Mouse (Mus musculus): ENCODE results near the gene Ccnd3. TPM values are rescaled to one million over a fixed set of nuclear protein-coding genes. Genes with fewer than 3 reads are reported as not detected.
A peak's percentile ranks its signal among the peaks of the same experiment; 100 is the strongest.

Gene Ccnd3
- polyA plus RNA-seq, 1 experiment from 2014 or later: 355 TPM

DNA sequence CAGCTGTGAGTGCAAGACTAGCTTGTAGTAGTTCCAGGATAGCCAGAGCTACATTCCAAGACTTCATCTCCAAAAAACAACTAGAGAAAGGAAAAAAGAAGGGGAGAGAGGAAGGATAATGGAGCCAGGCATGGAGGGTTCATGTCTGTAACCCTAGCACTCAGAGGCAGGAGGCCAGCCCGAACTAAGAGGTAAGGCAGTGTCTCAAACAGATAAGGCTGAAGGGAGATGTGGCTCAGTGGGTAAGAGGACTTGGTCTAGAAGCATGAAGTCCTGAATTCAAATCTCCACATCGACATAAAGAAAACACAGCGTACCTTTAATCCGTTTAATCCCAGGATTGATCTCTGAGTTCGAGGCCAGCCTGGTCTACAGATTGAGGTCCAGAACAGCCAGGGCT, 27.5 kb downstream of the Ccnd3 start:
- Histone ChIP-seq H3K27ac (no peak overlapping the region), H3K4me2 (replicated peaks) (no peak overlapping the region), H3K9me3 (no peaks in the 10 kb centered on the region), H3K4me3 (no peak overlapping the region), H3K27me3 (no peaks in the 10 kb centered on the region), H3K4me1 (peaks cover 11% of the 10 kb centered on the region), H3K9ac (no peak overlapping the region), H3K36me3 (no peaks in the 10 kb centered on the region)
- no peak for ATAC-seq (ENCODE audit: insufficient number of reproducible peaks, insufficient read depth, low FRiP score, low TSS enrichment)
- WGBS: 92% methylated on average over 5 of the region's 5 CpGs

DNA sequence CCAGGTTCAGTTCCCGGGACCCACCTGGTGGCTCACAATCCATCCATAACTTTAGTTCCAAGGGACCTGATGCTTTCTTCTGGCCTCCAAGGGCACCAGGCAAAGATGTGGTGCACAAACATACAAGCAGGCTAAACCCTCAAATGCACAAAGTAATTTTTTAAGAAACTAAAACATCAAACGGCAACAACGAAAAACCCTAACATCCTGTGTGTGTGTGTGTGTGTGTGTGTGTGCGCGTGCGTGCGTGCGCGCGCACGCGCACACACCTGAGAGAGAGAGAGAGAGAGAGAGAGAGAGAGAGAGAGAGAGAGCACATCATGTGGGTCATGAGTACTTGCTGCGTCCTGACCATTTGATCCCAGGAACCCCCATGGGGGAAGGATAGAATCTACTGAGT, 28.8 kb downstream of the Ccnd3 start:
- Histone ChIP-seq H3K36me3 (no peaks in the 10 kb centered on the region), H3K9ac (no peak overlapping the region), H3K4me3 (no peak overlapping the region), H3K4me2 (replicated peaks) (no peak overlapping the region), H3K27ac (no peak overlapping the region), H3K9me3 (no peaks in the 10 kb centered on the region), H3K4me1 (no peaks in the 10 kb centered on the region), H3K27me3 (no peaks in the 10 kb centered on the region)
- no peak for ATAC-seq (ENCODE audit: insufficient number of reproducible peaks, insufficient read depth, low FRiP score, low TSS enrichment)
- 94% methylated on average over 13 of the region's 13 CpGs for WGBS

DNA sequence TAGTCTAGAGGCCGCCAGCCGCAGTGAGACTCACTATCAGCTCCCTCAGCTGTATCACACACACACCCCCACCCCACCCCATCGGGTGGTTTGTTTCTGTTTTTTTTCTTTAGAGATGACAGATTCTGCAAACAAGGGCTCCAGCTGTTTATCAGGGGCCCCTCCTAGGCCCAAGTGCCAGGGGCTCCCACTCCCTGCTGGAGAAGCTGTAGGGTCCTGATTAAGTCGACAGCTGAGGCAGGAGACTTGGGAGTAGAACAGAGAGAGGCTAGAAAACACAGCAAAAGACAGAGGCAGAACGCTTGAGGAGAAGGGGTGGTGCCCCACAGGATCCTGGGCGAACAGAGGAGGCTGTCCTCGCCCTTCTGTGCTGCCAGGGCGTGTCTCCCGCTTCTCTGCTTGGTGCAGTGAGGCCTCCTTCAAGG, 31.0 kb downstream of the Ccnd3 start:
- Histone ChIP-seq H3K27ac (0 out of 2 replicates have a peak overlapping the region, but pooled peaks have one; percentile 3), H3K4me3 (no peak overlapping the region), H3K9ac (no peak overlapping the region), H3K4me1 (no peaks in the 10 kb centered on the region), H3K4me2 (replicated peaks) (no peak overlapping the region), H3K9me3 (no peaks in the 10 kb centered on the region), H3K36me3 (no peaks in the 10 kb centered on the region), H3K27me3 (no peaks in the 10 kb centered on the region)
- no peak for ATAC-seq (ENCODE audit: insufficient number of reproducible peaks, insufficient read depth, low FRiP score, low TSS enrichment)
- 80% methylated on average over 9 of the region's 9 CpGs for WGBS

DNA sequence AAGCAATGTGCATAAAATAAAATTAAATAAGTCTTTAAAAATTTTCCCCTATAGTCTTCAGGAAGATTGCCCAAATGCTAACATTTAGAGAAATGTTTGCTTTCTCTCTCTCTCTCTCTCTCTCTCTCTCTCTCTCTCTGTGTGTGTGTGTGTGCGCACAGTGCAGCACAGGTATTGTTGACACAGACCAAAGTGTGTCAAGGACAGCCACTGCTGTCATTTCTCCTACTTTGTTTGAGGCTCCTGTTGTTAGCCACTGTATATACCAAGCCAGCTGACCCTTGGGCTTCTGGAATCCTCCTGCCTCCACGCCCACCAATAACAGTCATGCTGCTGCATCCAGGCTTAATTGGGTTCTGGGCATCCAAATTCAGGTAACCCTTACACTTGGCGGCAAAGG, 33.2 kb downstream of the Ccnd3 start:
- H3K27me3 ChIP-seq: no peaks in the 10 kb centered on the region
- no peaks in the 10 kb centered on the region for H3K36me3 ChIP-seq
- no peaks in the 10 kb centered on the region for H3K9me3 ChIP-seq
- no peak overlapping the region for H3K27ac ChIP-seq
- no peak for ATAC-seq (ENCODE audit: insufficient number of reproducible peaks, insufficient read depth, low FRiP score, low TSS enrichment)
- H3K4me2 ChIP-seq (replicated peaks): no peak overlapping the region
- no peak overlapping the region for H3K4me3 ChIP-seq
- WGBS: 84% methylated on average over 3 of the region's 3 CpGs
- H3K9ac ChIP-seq: no peak overlapping the region
- H3K4me1 ChIP-seq: peaks cover 12% of the 10 kb centered on the region

DNA sequence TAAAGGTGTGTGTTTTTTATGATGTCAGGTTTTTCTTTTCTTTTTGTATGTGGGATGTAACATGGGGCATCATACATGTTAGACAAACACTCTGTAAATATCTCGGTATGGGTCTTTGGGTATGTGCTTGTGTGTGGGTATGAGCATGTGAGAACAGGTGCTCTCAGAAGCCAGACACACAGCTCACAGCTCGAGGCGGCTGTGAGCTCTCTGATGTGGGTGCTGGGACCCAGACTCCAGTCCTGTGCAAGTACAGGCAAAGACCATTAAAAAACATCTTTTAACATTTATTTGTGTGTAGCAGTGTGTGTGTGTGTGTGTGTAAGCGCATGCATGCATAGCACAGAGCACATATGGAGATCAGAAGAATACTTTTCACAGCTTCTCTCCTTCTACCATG, 34.3 kb downstream of the Ccnd3 start:
- Histone ChIP-seq H3K9ac (no peak overlapping the region), H3K4me3 (no peak overlapping the region), H3K27ac (no peak overlapping the region), H3K4me1 (peaks cover 12% of the 10 kb centered on the region), H3K27me3 (no peaks in the 10 kb centered on the region), H3K9me3 (no peaks in the 10 kb centered on the region), H3K36me3 (no peaks in the 10 kb centered on the region), H3K4me2 (replicated peaks) (no peak overlapping the region)
- ATAC-seq (ENCODE audit: insufficient number of reproducible peaks, insufficient read depth, low FRiP score, low TSS enrichment): no peak
- WGBS: 96% methylated on average over 4 of the region's 4 CpGs

DNA sequence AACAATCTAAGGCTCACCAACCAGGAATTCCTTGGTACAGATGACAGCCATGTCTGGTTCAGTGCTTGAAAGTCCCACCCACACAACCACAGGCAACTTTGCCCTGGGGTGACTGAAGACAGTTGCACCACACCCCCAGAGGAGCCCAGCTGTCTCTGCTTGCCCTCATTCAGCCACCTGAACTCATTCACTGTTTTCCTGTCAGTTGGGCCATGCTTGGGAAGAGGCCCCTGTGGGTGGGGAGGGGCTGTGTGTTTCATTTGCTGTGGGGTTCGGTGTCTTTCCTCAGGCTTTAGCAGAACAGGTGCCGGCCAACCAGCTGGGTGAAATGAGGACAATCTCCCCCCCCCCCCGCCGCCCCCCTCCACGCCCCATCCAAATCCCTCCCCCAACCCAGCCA, 37.2 kb downstream of the Ccnd3 start:
- H3K9me3 ChIP-seq: no peaks in the 10 kb centered on the region
- no peaks in the 10 kb centered on the region for H3K36me3 ChIP-seq
- peaks cover 12% of the 10 kb centered on the region for H3K4me1 ChIP-seq
- H3K4me2 ChIP-seq (replicated peaks): no peak overlapping the region
- H3K27ac ChIP-seq: no peak overlapping the region
- ATAC-seq (ENCODE audit: insufficient number of reproducible peaks, insufficient read depth, low FRiP score, low TSS enrichment): 0 out of 2 replicates have a peak, but pooled peaks have one; percentile 62
- no peaks in the 10 kb centered on the region for H3K27me3 ChIP-seq
- no peak overlapping the region for H3K9ac ChIP-seq
- no peak overlapping the region for H3K4me3 ChIP-seq
- WGBS: 81% methylated on average over 5 of the region's 5 CpGs

DNA sequence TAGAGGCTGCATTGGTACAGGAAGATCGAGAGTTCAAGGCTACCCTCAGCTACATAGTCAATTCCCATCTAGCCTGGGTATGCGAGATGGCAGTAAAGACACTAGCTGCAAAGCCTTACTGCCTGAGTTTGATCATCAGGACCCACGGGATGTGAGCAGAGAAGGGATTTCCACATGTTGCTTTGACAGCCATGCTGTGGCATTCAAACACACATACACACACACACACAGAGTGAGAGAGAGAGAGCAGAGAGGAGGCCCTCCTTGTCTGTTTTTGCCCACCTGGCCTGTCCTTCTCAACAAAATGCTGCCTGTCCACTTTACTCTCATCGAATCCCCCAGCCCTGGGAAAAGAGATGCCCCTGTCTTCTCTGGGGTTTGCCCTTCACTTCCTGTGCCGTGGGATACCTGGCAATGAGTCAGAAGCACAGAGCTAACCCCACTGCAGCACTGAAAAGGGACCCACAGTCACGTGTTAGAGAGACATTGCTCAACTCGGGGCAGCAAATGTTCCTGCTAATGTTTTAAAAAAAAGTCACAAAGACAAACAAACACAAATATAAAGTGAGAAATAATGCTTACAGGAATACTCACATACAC, 38.3 kb downstream of the Ccnd3 start:
- H3K4me1 ChIP-seq: peaks cover 12% of the 10 kb centered on the region
- no peak overlapping the region for H3K4me2 ChIP-seq (replicated peaks)
- no peak overlapping the region for H3K9ac ChIP-seq
- no peaks in the 10 kb centered on the region for H3K27me3 ChIP-seq
- H3K27ac ChIP-seq: no peak overlapping the region
- no peaks in the 10 kb centered on the region for H3K36me3 ChIP-seq
- no peak for ATAC-seq (ENCODE audit: insufficient number of reproducible peaks, insufficient read depth, low FRiP score, low TSS enrichment)
- no peaks in the 10 kb centered on the region for H3K9me3 ChIP-seq
- 69% methylated on average over 7 of the region's 7 CpGs for WGBS
- no peak overlapping the region for H3K4me3 ChIP-seq

DNA sequence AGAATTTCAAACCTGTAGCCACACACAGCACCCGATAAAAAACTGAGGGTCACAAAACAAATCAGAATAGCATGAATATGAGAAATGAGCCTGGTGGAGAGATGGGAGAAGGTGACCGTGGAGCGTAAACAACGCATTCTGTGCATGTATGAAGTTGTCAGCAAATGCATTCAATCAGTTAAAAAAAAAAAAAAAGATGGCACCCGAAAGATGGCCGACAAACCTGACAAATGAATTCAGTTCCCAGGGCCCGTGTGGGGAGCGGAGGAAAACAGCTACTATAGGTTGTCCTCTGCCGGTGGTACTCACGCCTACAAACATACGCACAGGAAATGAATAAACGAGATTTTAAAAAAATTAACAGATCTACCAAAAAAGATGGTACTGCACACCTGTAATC, 40.3 kb downstream of the Ccnd3 start:
- Histone ChIP-seq H3K9ac (no peak overlapping the region), H3K27me3 (no peaks in the 10 kb centered on the region), H3K36me3 (no peaks in the 10 kb centered on the region), H3K27ac (no peak overlapping the region), H3K4me2 (replicated peaks) (no peak overlapping the region), H3K4me3 (no peak overlapping the region), H3K9me3 (no peaks in the 10 kb centered on the region), H3K4me1 (peaks cover 12% of the 10 kb centered on the region)
- 86% methylated on average over 12 of the region's 12 CpGs for WGBS
- no peak for ATAC-seq (ENCODE audit: insufficient number of reproducible peaks, insufficient read depth, low FRiP score, low TSS enrichment)

DNA sequence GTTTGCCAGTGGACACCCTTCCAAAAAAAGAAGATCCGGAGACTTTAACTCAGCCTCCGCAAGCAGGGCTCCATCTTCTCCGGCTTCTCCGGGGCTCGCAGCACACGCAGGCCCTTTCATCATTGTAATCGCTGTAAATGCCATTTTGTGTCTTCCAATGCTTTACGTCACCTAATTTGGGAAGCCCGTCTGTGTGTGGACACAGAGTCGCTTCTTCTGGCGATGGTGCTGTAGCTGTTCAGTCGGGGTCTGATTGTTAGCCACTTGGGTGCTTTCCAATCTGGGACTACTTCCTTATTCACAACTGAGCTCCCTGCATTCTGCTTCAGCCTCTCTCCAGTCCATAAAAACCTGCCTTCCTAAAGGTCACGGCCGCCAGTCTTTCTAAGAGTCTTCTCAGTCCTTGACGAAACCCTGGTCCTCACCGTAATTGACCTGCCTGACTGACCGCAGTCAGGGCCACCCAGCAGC, 41.0 kb downstream of the Ccnd3 start:
- no peak overlapping the region for H3K4me3 ChIP-seq
- 88% methylated on average over 17 of the region's 17 CpGs for WGBS
- no peaks in the 10 kb centered on the region for H3K27me3 ChIP-seq
- no peak overlapping the region for H3K27ac ChIP-seq
- no peak for ATAC-seq (ENCODE audit: insufficient number of reproducible peaks, insufficient read depth, low FRiP score, low TSS enrichment)
- peaks cover 12% of the 10 kb centered on the region for H3K4me1 ChIP-seq
- H3K36me3 ChIP-seq: no peaks in the 10 kb centered on the region
- no peak overlapping the region for H3K9ac ChIP-seq
- no peaks in the 10 kb centered on the region for H3K9me3 ChIP-seq
- H3K4me2 ChIP-seq (replicated peaks): no peak overlapping the region

DNA sequence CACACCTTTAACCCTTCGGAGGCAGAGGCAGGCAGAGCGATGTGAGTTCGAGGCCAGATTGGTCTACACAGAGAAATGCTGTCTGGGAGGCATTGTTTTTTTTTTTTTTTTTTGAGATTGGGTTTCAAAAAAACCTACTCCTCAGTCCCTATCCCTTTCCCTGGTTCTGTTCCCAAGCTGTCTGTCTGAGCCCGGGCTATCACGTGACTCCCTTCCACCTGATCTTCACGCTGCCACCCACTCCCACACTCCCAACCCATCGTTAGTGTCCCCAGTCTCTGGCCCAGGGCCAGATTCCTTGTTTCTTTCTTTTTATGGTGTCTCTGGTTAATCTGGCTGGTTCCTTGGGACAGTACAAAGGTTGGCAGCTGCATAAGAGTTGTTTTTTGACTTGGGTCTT, 46.2 kb downstream of the Ccnd3 start:
- Histone ChIP-seq H3K4me1 (no peaks in the 10 kb centered on the region), H3K9me3 (no peaks in the 10 kb centered on the region), H3K4me3 (no peak overlapping the region), H3K9ac (no peak overlapping the region), H3K27me3 (no peaks in the 10 kb centered on the region), H3K4me2 (replicated peaks) (no peak overlapping the region), H3K36me3 (no peaks in the 10 kb centered on the region), H3K27ac (no peak overlapping the region)
- 78% methylated on average over 7 of the region's 7 CpGs for WGBS
- ATAC-seq (ENCODE audit: insufficient number of reproducible peaks, insufficient read depth, low FRiP score, low TSS enrichment): no peak

DNA sequence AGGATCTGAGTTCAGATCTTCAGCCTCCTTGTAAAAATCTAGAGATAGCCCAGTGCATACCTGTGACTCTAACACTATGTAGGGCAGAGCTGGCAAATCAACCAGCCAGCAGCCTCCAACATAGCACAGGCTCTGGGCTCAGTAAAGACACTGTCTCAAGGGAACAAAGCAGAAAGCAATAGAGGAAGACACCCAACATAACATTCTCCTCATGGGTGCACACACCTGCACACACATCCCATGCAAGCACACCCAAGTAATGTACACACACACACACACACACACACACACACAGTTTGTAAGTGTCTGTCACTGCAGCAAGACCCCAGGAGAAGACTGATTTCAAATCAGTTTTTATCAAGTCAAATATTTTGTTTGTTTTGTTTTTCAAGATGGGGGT, 48.1 kb downstream of the Ccnd3 start:
- Histone ChIP-seq H3K27me3 (no peaks in the 10 kb centered on the region), H3K4me3 (no peak overlapping the region), H3K4me2 (replicated peaks) (no peak overlapping the region), H3K9ac (no peak overlapping the region), H3K4me1 (no peaks in the 10 kb centered on the region), H3K27ac (no peak overlapping the region), H3K9me3 (no peaks in the 10 kb centered on the region), H3K36me3 (no peaks in the 10 kb centered on the region)
- no peak for ATAC-seq (ENCODE audit: insufficient number of reproducible peaks, insufficient read depth, low FRiP score, low TSS enrichment)

DNA sequence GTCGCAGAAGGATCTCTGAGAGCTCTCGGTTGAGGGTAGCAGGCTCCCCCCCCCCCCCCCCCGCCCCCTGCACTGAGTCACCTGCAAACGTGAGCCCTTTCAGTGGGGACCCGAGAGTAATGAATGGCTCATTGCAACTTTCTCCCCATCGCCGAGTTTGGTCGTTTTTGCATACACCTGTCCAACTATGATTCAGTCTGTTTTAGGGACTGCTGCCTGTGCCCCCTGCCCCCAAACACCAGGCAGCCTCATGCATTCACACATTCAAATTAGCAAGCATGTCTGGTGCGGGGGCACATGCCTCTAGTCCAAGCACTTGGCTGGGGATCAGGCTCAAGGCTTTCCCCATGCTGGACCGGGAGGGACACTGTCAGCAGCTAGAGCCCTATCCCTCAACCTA, 49.8 kb downstream of the Ccnd3 start:
- Histone ChIP-seq H3K27ac (no peak overlapping the region), H3K9me3 (no peaks in the 10 kb centered on the region), H3K36me3 (no peaks in the 10 kb centered on the region), H3K4me1 (peaks cover 6% of the 10 kb centered on the region; the same call in 1 of the 2 replicates), H3K4me3 (no peak overlapping the region), H3K4me2 (replicated peaks) (no peak overlapping the region), H3K27me3 (no peaks in the 10 kb centered on the region), H3K9ac (no peak overlapping the region)
- WGBS: 52% methylated on average over 10 of the region's 10 CpGs
- no peak for ATAC-seq (ENCODE audit: insufficient number of reproducible peaks, insufficient read depth, low FRiP score, low TSS enrichment)

Measured in embryonic facial prominence, embryonic 12.5 days (tissue).